Mouse (Mus musculus): Measurements from ENCODE around the gene Gtf2a1l.

The Gtf2a1l gene

GRCm38 (mm10) chr17:88653375-88653769 is 15.1 kb upstream of the Gtf2a1l start:
- no peak for DNase-seq (ENCODE audit: low read depth, low spot score)

GRCm38 (mm10) chr17:88658510-88658909 is 9.9 kb upstream of the Gtf2a1l start:
- DNase-seq (ENCODE audit: low read depth, low spot score): no peak

- no peak for DNase-seq (ENCODE audit: low read depth, low spot score)
Measured at GRCm38 (mm10) chr17:88666076-88666475, 2.4 kb upstream of the Gtf2a1l start.

- no peak for DNase-seq (ENCODE audit: low read depth, low spot score)
Measured at GRCm38 (mm10) chr17:88669921-88670320, 1.5 kb downstream of the Gtf2a1l start.

GRCm38 (mm10) chr17:88670800-88671199 is 2.3 kb downstream of the Gtf2a1l start:
- peak; percentile 32 for DNase-seq (ENCODE audit: low read depth, low spot score)

- no peak for DNase-seq (ENCODE audit: low read depth, low spot score)
Measured at GRCm38 (mm10) chr17:88675310-88676309, 7.2 kb downstream of the Gtf2a1l start.

- DNase-seq (ENCODE audit: low read depth, low spot score): no peak
Measured at GRCm38 (mm10) chr17:88688226-88688625, 19.8 kb downstream of the Gtf2a1l start.

GRCm38 (mm10) chr17:88696656-88697333 is 28.3 kb downstream of the Gtf2a1l start:
- peak; percentile 27 for DNase-seq (ENCODE audit: low read depth, low spot score)

GRCm38 (mm10) chr17:88700901-88701300 is 32.4 kb downstream of the Gtf2a1l start:
- DNase-seq (ENCODE audit: low read depth, low spot score): no peak

GRCm38 (mm10) chr17:88702345-88702744 is 33.9 kb downstream of the Gtf2a1l start:
- DNase-seq (ENCODE audit: low read depth, low spot score): no peak

- DNase-seq (ENCODE audit: low read depth, low spot score): no peak
Measured at GRCm38 (mm10) chr17:88703112-88703511, 34.7 kb downstream of the Gtf2a1l start.

- DNase-seq (ENCODE audit: low read depth, low spot score): no peak
Measured at GRCm38 (mm10) chr17:88706231-88706649, 37.8 kb downstream of the Gtf2a1l start.

GRCm38 (mm10) chr17:88749646-88750045 is 81.2 kb downstream of the Gtf2a1l start:
- no peak for DNase-seq (ENCODE audit: low read depth, low spot score)

- peak; percentile 53 for DNase-seq (ENCODE audit: low read depth, low spot score)
Measured at GRCm38 (mm10) chr17:88752827-88753471, 84.5 kb downstream of the Gtf2a1l start.

- no peak for DNase-seq (ENCODE audit: low read depth, low spot score)
Measured at GRCm38 (mm10) chr17:88753472-88753857, 85.0 kb downstream of the Gtf2a1l start.

- no peak for DNase-seq (ENCODE audit: low read depth, low spot score)
Measured at GRCm38 (mm10) chr17:88755776-88756175, 87.3 kb downstream of the Gtf2a1l start.

- DNase-seq (ENCODE audit: low read depth, low spot score): no peak
Measured at GRCm38 (mm10) chr17:88758003-88758437, 89.6 kb downstream of the Gtf2a1l start.

- no peak for DNase-seq (ENCODE audit: low read depth, low spot score)
Measured at GRCm38 (mm10) chr17:88763396-88764135, 95.1 kb downstream of the Gtf2a1l start.

- peak; percentile 53 for DNase-seq (ENCODE audit: low read depth, low spot score)
Measured at GRCm38 (mm10) chr17:88764136-88764485, 95.7 kb downstream of the Gtf2a1l start.

Measured in forelimb bud, embryonic 11.5 days (tissue).